Mouse (Mus musculus) liver, adult 2 months (tissue): Measurements from ENCODE around the gene Slc39a11. TPM values are rescaled to one million over a fixed set of nuclear protein-coding genes. Genes with fewer than 3 reads are reported as not detected.

ENCODE experiments used
- DNase-seq: peaks from one replicate; pipeline ENCODE4 v3.0.0-alpha.2; 2011; ENCODE audit warnings: low read depth, low spot score; ENCODE audit errors: extremely low read depth
- H3K27ac ChIP-seq: fragments of 200-500 bp; replicated peaks from 2 replicates; pipeline ENCODE4 v1.5.1; 2012; ENCODE audit warnings: low read depth, mild to moderate bottlenecking, control low read depth, inconsistent platforms, low read length; ENCODE audit not compliant: insufficient read depth
- H3K27me3 ChIP-seq: fragments of 200-500 bp; 2 replicates; pipeline ENCODE4 v1.6.1; 2012; ENCODE audit warnings: mild to moderate bottlenecking, moderate library complexity, low read length, inconsistent platforms; ENCODE audit not compliant: control insufficient read depth, insufficient read depth
- H3K36me3 ChIP-seq: fragments of 200-500 bp; 2 replicates; pipeline ENCODE4 v1.6.1; 2012; ENCODE audit warnings: low read length, inconsistent platforms; ENCODE audit not compliant: control insufficient read depth, insufficient read depth
- H3K4me1 ChIP-seq: fragments of 200-500 bp; 2 replicates; pipeline ENCODE4 v1.6.1; 2011; ENCODE audit warnings: low read length; ENCODE audit not compliant: control insufficient read depth, insufficient read depth
- H3K4me3 ChIP-seq: fragments of 200-500 bp; 2 replicates; pipeline ENCODE4 v1.5.1; 2011; ENCODE audit warnings: low read depth, mild to moderate bottlenecking, control low read depth, low read length, moderate library complexity; ENCODE audit not compliant: insufficient read depth
- H3K79me2 ChIP-seq: fragments of 200-500 bp; 2 replicates; pipeline ENCODE4 v1.6.1; 2012; ENCODE audit warnings: inconsistent platforms, mild to moderate bottlenecking, low read length, moderate library complexity; ENCODE audit not compliant: control insufficient read depth, insufficient read depth
- H3K9ac ChIP-seq: fragments of 200-500 bp; 2 replicates; pipeline ENCODE4 v1.6.1; 2012; ENCODE audit warnings: low read depth, mild to moderate bottlenecking, control low read depth, inconsistent platforms, low read length
- CTCF ChIP-seq: fragments of 200-500 bp; IDR thresholded peaks from 2 replicates; pipeline ENCODE4 v1.5.1; 2011; ENCODE audit warnings: low read depth, low read length, control low read depth
- POLR2A ChIP-seq: fragments of 200-500 bp; IDR thresholded peaks from 2 replicates; pipeline ENCODE4 v1.6.1; 2011; ENCODE audit warnings: low read length, control low read depth; ENCODE audit not compliant: insufficient read depth; ENCODE audit errors: extremely low read depth
- WGBS: fragments of 180-500 bp; shearing (Covaris S2); methylation state at CpG from one replicate; pipeline ENCODE4 v1.1.7; 2018; 5-methylcytosine and 5-hydroxymethylcytosine counted together
- polyA plus RNA-seq: library from polyadenylated mRNA; depleted of rRNA; stranded (reverse); fragments of >200 nt; gene quantifications from 2 replicates; pipeline ENCODE4 v1.2.3, GENCODE M21; 2012
- total RNA-seq: library from RNA; depleted of rRNA; stranded (reverse); fragments of >200 nt; gene quantifications from 2 replicates; pipeline ENCODE4 v1.2.3, GENCODE M21; 2014

Slc39a11 gene
- total and polyA plus RNA-seq, 2 experiments: 18.8 to 22.8 TPM

- no peak overlapping the region for H3K4me3 ChIP-seq
- H3K9ac ChIP-seq: no peak overlapping the region
- no peaks in the 10 kb centered on the region for H3K36me3 ChIP-seq
- TF ChIP-seq CTCF (no peak), POLR2A (no peak)
- DNase-seq: no peak
- WGBS: 94% methylated on average over 8 of the region's 8 CpGs
- H3K4me1 ChIP-seq: no peaks in the 10 kb centered on the region
- H3K27ac ChIP-seq: no peak overlapping the region
- no peaks in the 10 kb centered on the region for H3K79me2 ChIP-seq
- no peaks in the 10 kb centered on the region for H3K27me3 ChIP-seq
Measured at GRCm38 (mm10) chr11:113268831-113269319, 381.0 kb downstream of the Slc39a11 start.

- Histone ChIP-seq H3K4me3 (no peak overlapping the region), H3K36me3 (no peaks in the 10 kb centered on the region), H3K9ac (no peak overlapping the region), H3K27me3 (no peaks in the 10 kb centered on the region), H3K4me1 (no peaks in the 10 kb centered on the region), H3K27ac (no peak overlapping the region), H3K79me2 (no peaks in the 10 kb centered on the region)
- no peak for TF ChIP-seq CTCF
- TF ChIP-seq POLR2A: no peak
- 91% methylated on average over 17 of the region's 17 CpGs for WGBS
- no peak for DNase-seq
Measured at GRCm38 (mm10) chr11:113267516-113268230, 382.2 kb downstream of the Slc39a11 start.

- Histone ChIP-seq H3K9ac (no peak overlapping the region), H3K79me2 (no peaks in the 10 kb centered on the region), H3K27me3 (no peaks in the 10 kb centered on the region), H3K4me3 (no peak overlapping the region), H3K4me1 (no peaks in the 10 kb centered on the region), H3K27ac (no peak overlapping the region), H3K36me3 (no peaks in the 10 kb centered on the region)
- 69% methylated on average over 4 of the region's 4 CpGs for WGBS
- no peak for TF ChIP-seq CTCF
- TF ChIP-seq POLR2A: no peak
- DNase-seq: no peak
Measured at GRCm38 (mm10) chr11:113266706-113267105, 383.2 kb downstream of the Slc39a11 start.

DNA sequence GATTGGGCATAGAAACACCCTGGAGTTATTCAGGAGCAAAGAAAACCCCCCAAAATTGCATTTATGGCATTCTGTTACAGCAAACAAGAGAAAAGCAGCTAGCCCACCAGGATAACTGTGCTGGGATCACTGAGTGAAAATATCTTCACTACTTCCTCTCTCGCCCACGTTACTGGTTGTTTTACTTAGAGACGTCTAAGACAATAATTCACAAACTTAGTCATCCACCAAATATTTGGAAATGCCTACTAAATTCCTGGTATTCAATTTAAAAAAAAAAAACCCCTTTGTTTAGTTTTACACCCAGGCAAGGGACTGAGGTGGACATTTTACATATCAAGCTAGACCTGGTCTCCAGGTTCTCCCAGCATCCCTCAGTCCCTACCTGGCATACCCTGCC, 384.3 kb downstream of the Slc39a11 start:
- 75% methylated on average over 3 of the region's 3 CpGs for WGBS
- DNase-seq: no peak
- TF ChIP-seq POLR2A (no peak), CTCF (no peak)

GRCm38 (mm10) chr11:113263971-113264370, 385.9 kb downstream of the Slc39a11 start:
- H3K79me2 ChIP-seq: no peaks in the 10 kb centered on the region

More for the DNA sequence above, 384.3 kb downstream of the Slc39a11 start:
- Histone ChIP-seq H3K36me3 (no peaks in the 10 kb centered on the region), H3K4me3 (no peak overlapping the region), H3K4me1 (no peaks in the 10 kb centered on the region), H3K27ac (no peak overlapping the region), H3K9ac (no peak overlapping the region), H3K27me3 (no peaks in the 10 kb centered on the region), H3K79me2 (no peaks in the 10 kb centered on the region)

GRCm38 (mm10) chr11:113262062-113262461, 387.8 kb downstream of the Slc39a11 start:
- WGBS: 80% methylated on average over 8 of the region's 8 CpGs
- no peaks in the 10 kb centered on the region for H3K27me3 ChIP-seq
- no peaks in the 10 kb centered on the region for H3K36me3 ChIP-seq
- no peak overlapping the region for H3K27ac ChIP-seq
- no peaks in the 10 kb centered on the region for H3K79me2 ChIP-seq
- no peak overlapping the region for H3K4me3 ChIP-seq
- no peak for TF ChIP-seq CTCF
- no peak for TF ChIP-seq POLR2A
- no peak for DNase-seq
- no peak overlapping the region for H3K9ac ChIP-seq
- H3K4me1 ChIP-seq: no peaks in the 10 kb centered on the region

More at GRCm38 (mm10) chr11:113263971-113264370, 385.9 kb downstream of the Slc39a11 start:
- Histone ChIP-seq H3K4me3 (no peak overlapping the region), H3K36me3 (no peaks in the 10 kb centered on the region), H3K9ac (no peak overlapping the region), H3K27me3 (no peaks in the 10 kb centered on the region), H3K27ac (no peak overlapping the region), H3K4me1 (no peaks in the 10 kb centered on the region)
- no peak for DNase-seq
- TF ChIP-seq POLR2A: no peak
- no peak for TF ChIP-seq CTCF
- WGBS: 86% methylated on average over 7 of the region's 7 CpGs
